Mouse (Mus musculus): ENCODE results near the gene Krt35. TPM values are rescaled to one million over a fixed set of nuclear protein-coding genes. Genes with fewer than 3 reads are reported as not detected.

The Krt35 gene
- polyA plus RNA-seq, 1 experiment from 2014 or later: not detected

Other genes starting within 250 kb of the Krt35 start
- not detected in 3 replicates for gene Krtap4-16, start 244.6 kb downstream of the Krt35 start, polyA plus RNA-seq (2018)
- gene Gm11568, start 238.3 kb downstream of the Krt35 start, polyA plus RNA-seq (2018): not detected in 3 replicates
- not detected in 3 replicates for gene Gm11559, start 231.8 kb downstream of the Krt35 start, polyA plus RNA-seq (2018)
- not detected in 3 replicates for gene Krtap9-1, start 222.9 kb downstream of the Krt35 start, polyA plus RNA-seq (2018)
- gene Gm11567, start 217.1 kb downstream of the Krt35 start, polyA plus RNA-seq (2018): not detected in 3 replicates
- gene Krtap31-1, start 188.3 kb downstream of the Krt35 start, polyA plus RNA-seq (2018): not detected in 3 replicates
- gene Gm11565, start 181.5 kb downstream of the Krt35 start, polyA plus RNA-seq (2018): not detected in 3 replicates
- gene Krtap31-2, start 159.9 kb downstream of the Krt35 start, polyA plus RNA-seq (2018): not detected in 3 replicates
- gene Krtap9-5, start 147.8 kb downstream of the Krt35 start, polyA plus RNA-seq (2018): not detected in 3 replicates
- not detected in 3 replicates for gene Krtap29-1, start 117.2 kb downstream of the Krt35 start, polyA plus RNA-seq (2018)
- gene Krtap16-1, start 109.6 kb downstream of the Krt35 start, polyA plus RNA-seq (2018): not detected in 3 replicates
- not detected in 3 replicates for gene Krtap17-1, start 102.2 kb downstream of the Krt35 start, polyA plus RNA-seq (2018)
- gene Krt33a, start 80.0 kb downstream of the Krt35 start, polyA plus RNA-seq (2018): not detected in 3 replicates
- not detected in 3 replicates for gene Krt33b, start 66.4 kb downstream of the Krt35 start, polyA plus RNA-seq (2018)
- gene Krt34, start 54.7 kb downstream of the Krt35 start, polyA plus RNA-seq (2018): not detected in 3 replicates
- gene Krt31, start 45.7 kb downstream of the Krt35 start, polyA plus RNA-seq (2018): not detected in 3 replicates
- gene Krt32, start 8.0 kb downstream of the Krt35 start, polyA plus RNA-seq (2018): not detected in 3 replicates
- not detected in 3 replicates for gene Krt36, start 9.4 kb upstream of the Krt35 start, polyA plus RNA-seq (2018)
- not detected in 3 replicates for gene Krt13, start 25.3 kb upstream of the Krt35 start, polyA plus RNA-seq (2018)
- gene Krt15, start 39.7 kb upstream of the Krt35 start, polyA plus RNA-seq (2018): not detected in 3 replicates
- gene Krt19, start 52.4 kb upstream of the Krt35 start, polyA plus RNA-seq (2018): not detected in 3 replicates
- not detected in 3 replicates for gene Krt9, start 97.0 kb upstream of the Krt35 start, polyA plus RNA-seq (2018)
- gene Krt14, start 111.3 kb upstream of the Krt35 start, polyA plus RNA-seq (2018): not detected in 3 replicates
- gene Krt16, start 152.7 kb upstream of the Krt35 start, polyA plus RNA-seq (2018): not detected in 3 replicates
- not detected in 3 replicates for gene Krt17, start 164.8 kb upstream of the Krt35 start, polyA plus RNA-seq (2018)
- not detected in 3 replicates for gene Krt42, start 173.6 kb upstream of the Krt35 start, polyA plus RNA-seq (2018)
- gene Eif1, start 223.6 kb upstream of the Krt35 start, polyA plus RNA-seq (2018): 204 to 466 TPM (median 355 TPM) in 3 replicates
- not detected in 3 replicates for gene Gast, start 238.2 kb upstream of the Krt35 start, polyA plus RNA-seq (2018)